Mouse (Mus musculus): Measurements from ENCODE around the gene Ly6g6d. TPM values are rescaled to one million over a fixed set of nuclear protein-coding genes. Genes with fewer than 3 reads are reported as not detected.

Ly6g6d gene
- polyA plus RNA-seq, 1 experiment from 2014 or later, result 0.78 TPM

DNA sequence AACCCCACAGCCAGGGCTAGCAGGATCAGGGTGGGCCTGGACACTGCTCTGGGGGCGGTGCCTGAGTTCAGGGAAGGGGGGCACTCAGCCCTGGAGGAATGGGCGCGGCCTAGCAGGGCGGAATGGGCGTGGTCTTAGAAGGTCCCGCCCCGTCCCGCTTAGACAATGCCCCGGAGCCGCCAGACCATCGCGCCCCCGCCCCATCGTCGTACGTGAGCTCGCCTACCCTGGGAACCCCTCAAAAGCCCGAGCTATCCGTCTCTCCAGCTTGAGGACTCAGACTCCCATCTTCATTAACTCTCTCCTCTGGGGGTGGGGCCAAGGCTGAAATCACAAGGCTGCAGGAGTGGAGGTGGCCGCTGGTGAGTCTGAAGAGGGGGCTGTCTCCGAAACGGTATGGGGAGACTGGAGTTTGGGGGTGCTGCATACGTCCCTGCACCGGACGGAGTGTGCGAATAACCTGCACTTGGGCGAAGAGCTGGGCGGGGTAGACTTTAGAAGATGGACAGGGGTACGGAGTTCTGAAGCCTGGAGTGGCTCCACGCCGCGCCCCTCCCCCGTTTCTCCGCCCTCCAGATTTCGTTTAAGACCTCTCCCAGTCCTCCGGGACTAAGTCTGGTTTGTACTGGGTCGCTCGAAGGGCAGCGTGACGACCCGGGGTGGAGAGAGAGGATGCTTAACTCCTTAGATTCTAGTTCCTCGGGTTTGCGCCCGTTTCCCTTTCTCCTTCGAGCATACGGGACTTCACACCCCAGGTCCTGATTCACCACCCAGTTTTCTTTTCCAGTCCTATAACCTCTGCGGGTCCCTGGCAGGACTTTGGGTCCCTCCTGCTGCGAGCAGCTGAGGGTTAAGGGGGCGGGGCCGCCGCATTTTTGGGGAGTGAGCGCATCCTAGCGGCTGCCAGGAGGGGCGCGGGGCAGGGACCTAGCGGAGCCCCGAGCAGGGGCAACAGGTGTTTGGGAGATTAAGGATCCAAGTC is 18.7 kb downstream of the Ly6g6d start, which contains the start of gene Ddah2:
Gene Ddah2 (plus strand): TSS at position 125 of the 982 bp plus-strand sequence.
- H3K27ac ChIP-seq (replicated peaks; ENCODE audit: low read depth, low read length), result peak within 1 kb of the TSS; percentile 86
- peak within 1 kb of the TSS; percentile 58 for H3K4me3 ChIP-seq (replicated peaks; ENCODE audit: low read depth, low read length)
- DNase-seq, result peak; percentile 95
- 0 out of 2 replicates have a peak, but pooled peaks cover 7% of the 10 kb centered on the region for H3K27me3 ChIP-seq (ENCODE audit: control insufficient read depth, insufficient read depth, low read length)
- peak within 1 kb of the TSS; percentile 91 for H3K4me2 ChIP-seq (ENCODE audit: low read length)
- peak within 1 kb of the TSS; percentile 64 for H3K9ac ChIP-seq (replicated peaks; ENCODE audit: low read length)
- peak; percentile 91 for ATAC-seq (ENCODE audit: low FRiP score, low TSS enrichment)
- peaks cover 36% of the 10 kb centered on the region for H3K36me3 ChIP-seq (ENCODE audit: control insufficient read depth, insufficient read depth, low read length)
- H3K4me1 ChIP-seq (ENCODE audit: control insufficient read depth, insufficient read depth, low read length), result peaks cover 16% of the 10 kb centered on the region
- under 1% methylated on average over 57 of the region's 57 CpGs for WGBS
- H3K9me3 ChIP-seq (ENCODE audit: control insufficient read depth, low read length), result no peaks in the 10 kb centered on the region

DNA sequence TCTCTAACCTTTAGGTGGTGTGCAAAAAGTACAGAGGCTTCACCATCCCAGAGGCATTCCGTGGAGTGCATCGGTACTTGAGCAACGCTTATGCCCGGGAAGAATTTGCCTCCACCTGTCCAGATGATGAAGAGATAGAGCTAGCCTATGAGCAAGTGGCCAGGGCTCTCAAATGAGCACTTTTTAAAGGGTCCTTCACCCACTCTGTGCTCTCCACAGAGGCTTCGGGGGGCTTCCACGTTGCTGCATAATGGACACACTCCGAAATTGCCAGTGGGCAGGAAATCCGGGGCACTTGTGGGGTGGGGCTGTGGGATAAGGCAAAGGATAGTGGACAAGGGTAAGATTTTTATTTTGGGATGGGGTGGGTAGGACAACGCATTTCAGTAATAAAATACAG is 19.5 kb downstream of the Ly6g6d start:
- H3K4me2 ChIP-seq (ENCODE audit: low read length), result peak overlapping the region; percentile 91
- 73% methylated on average over 9 of the region's 9 CpGs for WGBS
- DNase-seq, result no peak
- H3K27ac ChIP-seq (replicated peaks; ENCODE audit: low read depth, low read length), result peak overlapping the region; percentile 86; the same call in 1 of the 2 replicates
- 0 out of 2 replicates have a peak overlapping the region, but pooled peaks have one; percentile 64 for H3K9ac ChIP-seq (replicated peaks; ENCODE audit: low read length)
- ATAC-seq (ENCODE audit: low FRiP score, low TSS enrichment), result peak; percentile 9; the same call in 1 of the 2 replicates
- H3K4me3 ChIP-seq (replicated peaks; ENCODE audit: low read depth, low read length), result peak overlapping the region; percentile 58
- H3K4me1 ChIP-seq (ENCODE audit: control insufficient read depth, insufficient read depth, low read length), result peaks cover 16% of the 10 kb centered on the region
- no peaks in the 10 kb centered on the region for H3K9me3 ChIP-seq (ENCODE audit: control insufficient read depth, low read length)
- H3K27me3 ChIP-seq (ENCODE audit: control insufficient read depth, insufficient read depth, low read length), result no peaks in the 10 kb centered on the region
- H3K36me3 ChIP-seq (ENCODE audit: control insufficient read depth, insufficient read depth, low read length), result peaks cover 41% of the 10 kb centered on the region

DNA sequence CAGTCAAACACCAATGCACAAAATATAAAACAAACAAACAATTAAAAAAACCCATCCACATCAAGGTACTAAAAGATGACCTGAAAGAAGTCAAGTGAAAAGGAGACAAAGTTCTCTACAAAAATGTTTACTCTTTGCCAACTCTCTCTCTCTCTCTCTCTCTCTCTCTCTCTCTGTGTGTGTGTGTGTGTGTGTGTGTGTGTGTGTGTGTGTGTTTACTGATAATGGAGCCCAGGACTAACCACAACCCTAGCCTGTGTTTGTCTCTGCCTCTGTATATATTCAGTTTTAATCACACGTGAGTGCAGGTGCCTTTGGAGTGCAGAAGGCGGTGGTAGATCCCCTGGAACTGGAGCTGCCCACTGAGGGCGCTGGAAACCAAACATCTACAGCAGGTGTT is 20.8 kb downstream of the Ly6g6d start:
- DNase-seq (no peak), ATAC-seq (ENCODE audit: low FRiP score, low TSS enrichment) (no peak)
- Histone ChIP-seq H3K27me3 (ENCODE audit: control insufficient read depth, insufficient read depth, low read length) (no peaks in the 10 kb centered on the region), H3K4me2 (ENCODE audit: low read length) (no peak overlapping the region), H3K4me1 (ENCODE audit: control insufficient read depth, insufficient read depth, low read length) (peaks cover 23% of the 10 kb centered on the region), H3K36me3 (ENCODE audit: control insufficient read depth, insufficient read depth, low read length) (peaks cover 31% of the 10 kb centered on the region), H3K27ac (replicated peaks; ENCODE audit: low read depth, low read length) (no peak overlapping the region), H3K9me3 (ENCODE audit: control insufficient read depth, low read length) (no peaks in the 10 kb centered on the region), H3K4me3 (replicated peaks; ENCODE audit: low read depth, low read length) (no peak overlapping the region), H3K9ac (replicated peaks; ENCODE audit: low read length) (no peak overlapping the region)
- WGBS, result 71% methylated on average over 3 of the region's 3 CpGs

DNA sequence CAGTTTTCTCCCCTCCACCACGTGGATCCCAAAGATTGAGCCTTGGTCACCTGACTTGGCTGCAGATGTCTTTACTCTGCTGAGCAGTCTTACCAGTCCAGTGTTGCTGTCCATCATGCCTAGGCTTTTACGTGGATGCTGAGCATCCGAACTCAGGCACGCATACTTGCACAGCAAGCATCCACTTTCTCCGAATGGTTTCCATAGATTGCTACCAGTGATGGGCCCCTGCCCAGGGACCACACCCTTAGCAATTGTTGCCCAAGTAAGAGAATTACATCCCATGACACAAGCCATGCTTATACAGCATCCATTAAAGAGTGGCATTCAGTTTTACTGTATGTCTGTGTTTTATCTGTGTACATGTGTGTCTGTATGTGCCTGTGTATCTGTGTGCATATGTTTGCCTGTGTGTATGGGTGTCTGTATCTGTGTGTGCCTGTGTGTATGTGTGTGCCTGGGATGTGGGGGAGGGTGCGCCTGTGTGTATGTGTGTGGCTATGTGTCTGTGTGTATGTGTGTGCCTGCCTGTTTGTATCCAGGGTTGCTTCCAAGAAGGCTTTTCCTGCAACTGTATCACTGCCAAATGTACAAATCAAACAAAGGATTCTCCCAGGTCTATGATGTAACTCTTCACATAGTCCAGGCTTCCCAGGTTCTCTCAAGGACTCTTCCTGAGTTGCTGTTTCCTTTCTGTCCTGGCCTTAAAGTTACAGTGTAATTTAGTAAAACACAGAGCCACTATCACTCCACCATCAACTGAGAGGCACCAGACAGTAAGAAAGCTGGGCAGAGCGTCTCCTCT is 22.0 kb downstream of the Ly6g6d start:
- WGBS, result 92% methylated on average over 7 of the region's 7 CpGs
- H3K9ac ChIP-seq (replicated peaks; ENCODE audit: low read length), result no peak overlapping the region
- peaks cover 20% of the 10 kb centered on the region for H3K36me3 ChIP-seq (ENCODE audit: control insufficient read depth, insufficient read depth, low read length)
- ATAC-seq (ENCODE audit: low FRiP score, low TSS enrichment) (no peak), DNase-seq (no peak)
- H3K9me3 ChIP-seq (ENCODE audit: control insufficient read depth, low read length), result no peaks in the 10 kb centered on the region
- no peak overlapping the region for H3K27ac ChIP-seq (replicated peaks; ENCODE audit: low read depth, low read length)
- no peak overlapping the region for H3K4me2 ChIP-seq (ENCODE audit: low read length)
- peaks cover 32% of the 10 kb centered on the region for H3K4me1 ChIP-seq (ENCODE audit: control insufficient read depth, insufficient read depth, low read length)
- H3K4me3 ChIP-seq (replicated peaks; ENCODE audit: low read depth, low read length), result no peak overlapping the region
- H3K27me3 ChIP-seq (ENCODE audit: control insufficient read depth, insufficient read depth, low read length), result no peaks in the 10 kb centered on the region

DNA sequence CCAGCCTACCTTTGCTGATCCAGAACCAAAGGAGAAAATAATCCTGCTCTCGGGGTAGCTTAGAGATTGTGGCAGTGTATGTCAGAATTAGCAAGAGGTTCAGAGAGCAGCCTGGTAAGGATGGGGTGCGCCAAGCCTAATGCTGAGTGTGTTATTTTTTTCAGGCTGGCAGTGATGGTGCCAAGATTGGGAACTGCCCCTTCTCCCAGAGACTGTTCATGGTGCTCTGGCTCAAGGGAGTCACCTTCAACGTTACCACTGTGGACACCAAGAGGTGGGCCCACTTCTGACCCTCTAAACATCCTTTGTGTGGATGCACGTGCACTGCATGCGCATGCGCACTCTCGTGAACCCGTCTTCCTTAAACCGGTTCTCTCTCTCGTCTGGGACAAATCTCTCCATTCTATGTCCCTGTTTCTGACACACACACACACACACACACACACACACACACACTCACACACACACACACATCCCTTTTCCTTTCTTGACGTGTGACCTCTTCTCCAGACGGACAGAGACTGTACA is 25.5 kb downstream of the Ly6g6d start:
- no peak for DNase-seq
- peaks cover 24% of the 10 kb centered on the region for H3K4me1 ChIP-seq (ENCODE audit: control insufficient read depth, insufficient read depth, low read length)
- no peaks in the 10 kb centered on the region for H3K27me3 ChIP-seq (ENCODE audit: control insufficient read depth, insufficient read depth, low read length)
- peak overlapping the region; percentile 59 for H3K4me2 ChIP-seq (ENCODE audit: low read length)
- 71% methylated on average over 12 of the region's 12 CpGs for WGBS
- peak overlapping the region; percentile 84 for H3K27ac ChIP-seq (replicated peaks; ENCODE audit: low read depth, low read length)
- peak overlapping the region; percentile 32; the same call in 1 of the 2 replicates for H3K4me3 ChIP-seq (replicated peaks; ENCODE audit: low read depth, low read length)
- H3K9me3 ChIP-seq (ENCODE audit: control insufficient read depth, low read length), result no peaks in the 10 kb centered on the region
- H3K9ac ChIP-seq (replicated peaks; ENCODE audit: low read length), result peak overlapping the region; percentile 53
- H3K36me3 ChIP-seq (ENCODE audit: control insufficient read depth, insufficient read depth, low read length), result peaks cover 15% of the 10 kb centered on the region
- no peak for ATAC-seq (ENCODE audit: low FRiP score, low TSS enrichment)

DNA sequence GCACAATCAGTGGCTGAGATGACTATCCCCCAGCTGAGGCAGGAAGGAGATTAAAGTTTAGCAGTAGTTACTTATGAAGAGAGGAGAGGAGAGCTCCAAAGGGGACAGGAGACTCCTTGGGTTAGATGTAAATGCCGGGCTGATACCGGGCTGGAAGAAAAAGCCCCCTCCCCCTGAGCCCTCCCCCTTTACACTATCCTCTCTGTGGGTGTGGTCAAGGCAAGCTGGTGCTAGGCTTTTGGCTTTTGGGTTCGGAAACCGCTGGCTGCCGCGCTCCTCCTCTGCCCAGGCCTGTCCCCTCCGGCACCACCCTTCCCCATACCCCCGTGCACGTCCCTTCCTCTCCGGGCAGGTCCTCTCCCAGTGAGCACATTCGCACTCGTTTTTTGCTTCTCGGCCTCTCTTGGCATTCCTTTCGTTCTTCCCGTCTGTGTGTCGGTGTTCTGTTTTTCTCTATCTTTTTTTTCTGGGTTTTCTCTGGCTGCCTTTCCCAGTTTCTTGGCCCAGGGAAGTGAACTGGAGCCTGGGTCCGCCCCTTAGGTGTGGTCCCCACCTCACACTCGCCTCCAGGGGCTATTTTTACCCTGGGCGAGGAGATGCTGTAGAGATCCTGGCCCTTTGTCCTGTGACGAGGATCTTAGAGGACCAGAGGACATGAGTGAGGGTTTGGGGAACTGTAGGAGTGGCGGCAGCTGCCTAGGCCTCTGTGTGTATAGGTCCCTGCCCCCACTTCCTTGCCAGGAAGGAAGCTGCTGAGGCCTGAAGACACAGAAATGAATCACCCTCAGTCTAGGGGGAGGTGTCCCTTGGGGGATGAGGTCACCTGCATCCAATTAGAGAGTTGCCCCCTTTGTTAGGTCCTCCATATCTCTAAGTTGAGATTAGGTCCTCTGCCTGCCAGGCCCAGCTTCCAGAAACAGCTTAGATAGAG is 26.4 kb downstream of the Ly6g6d start:
- Histone ChIP-seq H3K36me3 (ENCODE audit: control insufficient read depth, insufficient read depth, low read length) (peaks cover 13% of the 10 kb centered on the region; the same call in 1 of the 2 replicates), H3K9ac (replicated peaks; ENCODE audit: low read length) (peak overlapping the region; percentile 53), H3K4me3 (replicated peaks; ENCODE audit: low read depth, low read length) (peak overlapping the region; percentile 32), H3K27ac (replicated peaks; ENCODE audit: low read depth, low read length) (peak overlapping the region; percentile 84), H3K4me1 (ENCODE audit: control insufficient read depth, insufficient read depth, low read length) (peaks cover 29% of the 10 kb centered on the region), H3K27me3 (ENCODE audit: control insufficient read depth, insufficient read depth, low read length) (no peaks in the 10 kb centered on the region), H3K4me2 (ENCODE audit: low read length) (peak overlapping the region; percentile 59), H3K9me3 (ENCODE audit: control insufficient read depth, low read length) (no peaks in the 10 kb centered on the region)
- peak; percentile 77 for DNase-seq
- peak; percentile 28; the same call in 1 of the 2 replicates for ATAC-seq (ENCODE audit: low FRiP score, low TSS enrichment)
- WGBS, result 3% methylated on average over 21 of the region's 21 CpGs

DNA sequence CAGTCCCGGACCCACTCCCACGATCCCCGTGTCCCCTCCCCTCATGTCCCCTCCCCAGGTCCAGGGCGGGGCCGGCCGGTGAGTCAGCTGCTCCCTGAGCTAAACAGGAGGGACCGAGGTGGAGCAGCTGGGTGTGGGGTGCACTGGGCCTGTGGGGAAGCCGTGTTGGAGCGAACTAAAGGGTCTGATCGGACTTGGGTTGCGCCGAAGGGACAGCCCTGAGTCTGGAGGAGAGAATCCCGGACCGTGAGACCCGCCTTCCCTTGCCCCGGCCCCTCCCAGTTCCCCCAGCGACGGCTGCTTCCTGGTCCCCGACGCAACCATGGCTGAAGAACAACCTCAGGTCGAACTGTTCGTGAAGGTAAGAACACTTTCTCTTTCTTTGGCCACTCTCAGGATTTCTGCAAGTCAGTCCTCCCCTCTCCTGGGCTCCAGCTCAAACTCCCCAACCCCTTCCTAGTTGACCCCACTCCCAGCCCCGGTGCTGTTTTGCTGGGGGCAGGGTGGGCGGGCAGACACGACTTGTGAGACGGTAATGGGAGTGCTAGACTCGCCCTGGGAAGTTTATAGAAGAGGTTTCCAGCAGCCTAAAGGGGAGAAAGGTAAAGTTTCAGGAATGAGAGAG is 27.6 kb downstream of the Ly6g6d start:
- Histone ChIP-seq H3K4me1 (ENCODE audit: control insufficient read depth, insufficient read depth, low read length) (peaks cover 36% of the 10 kb centered on the region), H3K9me3 (ENCODE audit: control insufficient read depth, low read length) (no peaks in the 10 kb centered on the region), H3K9ac (replicated peaks; ENCODE audit: low read length) (peak overlapping the region; percentile 51), H3K4me3 (replicated peaks; ENCODE audit: low read depth, low read length) (peak overlapping the region; percentile 32), H3K4me2 (ENCODE audit: low read length) (peak overlapping the region; percentile 59), H3K27me3 (ENCODE audit: control insufficient read depth, insufficient read depth, low read length) (no peaks in the 10 kb centered on the region), H3K36me3 (ENCODE audit: control insufficient read depth, insufficient read depth, low read length) (0 out of 2 replicates have a peak, but pooled peaks cover 7% of the 10 kb centered on the region), H3K27ac (replicated peaks; ENCODE audit: low read depth, low read length) (peak overlapping the region; percentile 71)
- no peak for ATAC-seq (ENCODE audit: low FRiP score, low TSS enrichment)
- WGBS, result 1% methylated on average over 27 of the region's 27 CpGs
- peak; percentile 52 for DNase-seq
